Mouse (Mus musculus) ES-Bruce4 (cell line): ENCODE data around the gene AU021092. TPM values are rescaled to one million over a fixed set of nuclear protein-coding genes. Genes with fewer than 3 reads are reported as not detected.
A peak's percentile ranks its signal among the peaks of the same experiment; 100 is the strongest.

Experiments
- H3K27ac ChIP-seq: 2 replicates; pipeline ENCODE4 v1.5.1; 2012; ENCODE audit warnings: low read length, inconsistent platforms; ENCODE audit not compliant: insufficient read depth
- H3K27me3 ChIP-seq: 2 replicates; pipeline ENCODE4 v1.6.1; 2012; ENCODE audit warnings: mild to moderate bottlenecking, low read length, inconsistent platforms; ENCODE audit not compliant: control insufficient read depth, poor library complexity, insufficient read depth, severe bottlenecking
- H3K36me3 ChIP-seq: 2 replicates; pipeline ENCODE4 v1.6.1; 2012; ENCODE audit warnings: inconsistent platforms, mild to moderate bottlenecking, low read length, moderate library complexity; ENCODE audit not compliant: control insufficient read depth, poor library complexity, insufficient read depth, severe bottlenecking
- H3K4me1 ChIP-seq: one replicate; pipeline ENCODE4 v1.8.1; 2011; ENCODE audit warnings: low read length; ENCODE audit not compliant: control insufficient read depth, insufficient read depth
- H3K4me3 ChIP-seq: 2 replicates; pipeline ENCODE4 v1.5.1; 2011; ENCODE audit warnings: low read depth, mild to moderate bottlenecking, low read length
- H3K9ac ChIP-seq: 2 replicates; pipeline ENCODE4 v1.6.1; 2012; ENCODE audit warnings: low read depth, mild to moderate bottlenecking, inconsistent platforms; ENCODE audit not compliant: poor library complexity, severe bottlenecking
- H3K9me3 ChIP-seq: replicated peaks from 2 replicates; pipeline ENCODE4 v1.6.1; 2012; ENCODE audit warnings: mild to moderate bottlenecking, low read length, inconsistent platforms; ENCODE audit not compliant: control insufficient read depth, poor library complexity, insufficient read depth, severe bottlenecking
- CTCF ChIP-seq: IDR thresholded peaks from one replicate; pipeline ENCODE4 v1.8.1; 2011; ENCODE audit warnings: low read depth, low read length
- EP300 ChIP-seq: IDR thresholded peaks from 2 replicates; pipeline ENCODE4 v1.6.1; 2011; ENCODE audit warnings: low read depth, low read length; ENCODE audit not compliant: insufficient read depth
- POLR2A ChIP-seq: IDR thresholded peaks from one replicate; pipeline ENCODE4 v1.8.1; 2011; ENCODE audit warnings: low read length; ENCODE audit not compliant: insufficient read depth
- polyA plus RNA-seq: library from polyadenylated mRNA; stranded (reverse); fragments of >200 nt; gene quantifications from 2 replicates; pipeline ENCODE4 v1.2.4, GENCODE M21; 2011; ENCODE audit warnings: low read depth; ENCODE audit not compliant: missing spikeins, insufficient read depth, insufficient read length

Gene AU021092
- not detected in 2 replicates for polyA plus RNA-seq

DNA sequence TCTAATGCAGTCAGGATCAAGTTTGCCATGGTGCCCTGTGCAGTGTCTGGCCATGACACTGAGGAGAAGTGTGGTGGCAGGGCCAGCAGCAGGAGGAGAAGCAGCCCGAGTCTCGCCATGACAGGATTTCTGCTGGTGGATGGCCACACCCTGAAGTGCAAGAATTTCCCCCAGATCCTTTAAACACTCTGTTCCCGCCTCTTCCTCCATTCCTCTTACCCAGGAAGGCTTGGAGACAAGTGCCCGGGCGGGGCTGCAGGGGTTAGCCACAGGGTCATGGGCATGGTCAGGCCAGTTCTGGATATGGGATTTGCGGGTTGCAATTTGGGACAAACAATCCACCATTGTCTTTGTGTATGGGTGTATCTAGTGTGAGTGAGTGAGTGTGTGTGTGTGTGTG is at the start of gene AU021092:
AU021092 (minus strand) TSS at position 160 of the 400 bp plus-strand sequence.
- Histone ChIP-seq H3K9me3 (peaks cover 3% of the 10 kb centered on the region; the same call in 1 of the 2 replicates), H3K4me1 (no peaks in the 10 kb centered on the region), H3K4me3 (no peak within 1 kb of the TSS), H3K27ac (no peak within 1 kb of the TSS), H3K27me3 (no peaks in the 10 kb centered on the region), H3K36me3 (no peaks in the 10 kb centered on the region), H3K9ac (no peak within 1 kb of the TSS)
- TF ChIP-seq CTCF: no peak
- TF ChIP-seq POLR2A: no peak
- TF ChIP-seq EP300: no peak

DNA sequence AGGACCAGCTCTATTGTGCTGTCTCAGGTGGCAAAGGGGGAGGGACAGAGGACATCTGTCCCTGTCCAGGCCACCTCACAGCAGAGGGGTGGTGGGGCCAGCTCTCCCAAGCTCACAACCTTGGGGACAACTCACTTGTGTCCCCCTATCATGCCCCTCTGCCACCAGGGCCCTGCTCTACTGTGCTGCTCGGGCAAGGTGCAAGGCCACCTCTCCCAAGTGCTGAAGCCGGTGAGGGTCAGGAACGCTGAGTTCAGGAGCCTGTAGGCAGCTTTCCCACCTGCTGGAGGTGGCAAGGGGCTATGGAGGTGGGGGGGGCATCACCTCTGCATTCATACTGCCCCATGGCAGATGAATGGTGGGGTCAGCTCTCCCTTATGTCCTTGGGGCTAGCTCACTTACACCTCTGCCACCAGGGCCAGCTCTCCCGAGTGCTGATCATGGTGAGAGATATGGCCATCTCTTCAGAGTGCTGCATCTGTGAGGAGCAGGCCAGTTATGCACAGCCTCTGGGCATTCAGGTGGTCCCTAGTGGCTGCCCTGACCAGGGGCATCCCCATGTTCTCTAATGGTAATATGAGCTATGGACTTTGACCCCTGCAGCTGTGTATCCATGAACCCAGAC is 49.4 kb upstream of the AU021092 start:
- no peak overlapping the region for H3K4me3 ChIP-seq

DNA sequence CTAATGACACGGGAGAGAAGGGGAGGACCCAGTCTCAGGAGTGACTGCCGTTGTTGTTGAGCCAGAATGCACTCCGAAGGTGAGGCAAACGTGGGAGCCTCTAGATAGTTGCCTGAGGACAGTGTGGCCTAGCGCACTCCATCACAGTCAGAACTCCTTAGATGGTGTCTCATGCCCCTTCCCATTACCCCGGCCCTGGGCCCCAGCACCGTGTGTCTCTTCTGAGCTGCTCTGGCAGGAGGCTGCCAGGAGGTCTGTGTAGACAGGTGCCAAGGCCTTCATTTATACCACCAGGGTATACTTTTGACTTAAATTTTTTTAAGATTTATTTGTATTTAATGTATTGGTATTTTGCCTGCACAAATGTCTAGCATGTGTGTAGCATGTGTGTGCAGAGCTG is 41.8 kb upstream of the AU021092 start:
- H3K36me3 ChIP-seq: no peaks in the 10 kb centered on the region
- H3K4me3 ChIP-seq: no peak overlapping the region
- H3K9ac ChIP-seq: no peak overlapping the region
- H3K4me1 ChIP-seq: no peaks in the 10 kb centered on the region
- no peaks in the 10 kb centered on the region for H3K27me3 ChIP-seq
- no peak for TF ChIP-seq POLR2A
- TF ChIP-seq EP300: no peak
- no peak for TF ChIP-seq CTCF
- H3K27ac ChIP-seq: no peak overlapping the region
- no peaks in the 10 kb centered on the region for H3K9me3 ChIP-seq

More for the DNA sequence above, 49.4 kb upstream of the AU021092 start:
- Histone ChIP-seq H3K27me3 (no peaks in the 10 kb centered on the region), H3K9ac (no peak overlapping the region), H3K9me3 (no peaks in the 10 kb centered on the region), H3K4me1 (no peaks in the 10 kb centered on the region), H3K27ac (no peak overlapping the region), H3K36me3 (no peaks in the 10 kb centered on the region)
- TF ChIP-seq POLR2A (no peak), CTCF (no peak), EP300 (no peak)

DNA sequence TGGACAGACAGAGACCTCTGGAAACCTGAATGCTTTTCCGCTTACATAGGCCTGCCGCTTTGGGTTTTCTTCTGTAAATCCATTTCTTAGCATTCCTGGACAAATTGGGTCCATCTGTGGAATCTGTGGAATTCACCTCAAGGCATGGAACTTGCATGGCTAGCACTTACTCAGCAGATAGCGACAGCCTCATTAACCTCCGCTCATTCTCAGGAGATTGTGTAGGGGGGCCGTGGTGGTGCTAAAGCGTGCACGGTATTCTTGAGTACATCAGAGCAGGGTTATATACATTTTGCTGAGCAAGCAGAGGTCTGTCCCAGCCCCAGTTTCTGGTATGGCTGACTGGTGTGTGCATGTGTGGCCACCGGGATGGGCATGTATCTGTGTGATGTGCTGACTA is 41.1 kb upstream of the AU021092 start:
- Histone ChIP-seq H3K36me3 (no peaks in the 10 kb centered on the region), H3K27me3 (no peaks in the 10 kb centered on the region), H3K9me3 (no peaks in the 10 kb centered on the region), H3K4me1 (no peaks in the 10 kb centered on the region), H3K4me3 (no peak overlapping the region), H3K27ac (no peak overlapping the region), H3K9ac (no peak overlapping the region)
- TF ChIP-seq EP300: no peak
- no peak for TF ChIP-seq POLR2A
- no peak for TF ChIP-seq CTCF

GRCm38 (mm10) chr16:5255779-5256496 is 33.8 kb upstream of the AU021092 start, which contains the start of gene Eef2kmt:
Eef2kmt (minus strand) TSS chr16:5255983.
- Histone ChIP-seq H3K27ac (peak within 1 kb of the TSS; percentile 81), H3K9ac (peak within 1 kb of the TSS; percentile 63), H3K4me3 (peak within 1 kb of the TSS; percentile 83), H3K36me3 (no peaks in the 10 kb centered on the region), H3K27me3 (no peaks in the 10 kb centered on the region), H3K9me3 (no peaks in the 10 kb centered on the region), H3K4me1 (no peaks in the 10 kb centered on the region)
- TF ChIP-seq EP300 (peak; percentile 57), CTCF (peak; percentile 26), POLR2A (peak; percentile 57)

DNA sequence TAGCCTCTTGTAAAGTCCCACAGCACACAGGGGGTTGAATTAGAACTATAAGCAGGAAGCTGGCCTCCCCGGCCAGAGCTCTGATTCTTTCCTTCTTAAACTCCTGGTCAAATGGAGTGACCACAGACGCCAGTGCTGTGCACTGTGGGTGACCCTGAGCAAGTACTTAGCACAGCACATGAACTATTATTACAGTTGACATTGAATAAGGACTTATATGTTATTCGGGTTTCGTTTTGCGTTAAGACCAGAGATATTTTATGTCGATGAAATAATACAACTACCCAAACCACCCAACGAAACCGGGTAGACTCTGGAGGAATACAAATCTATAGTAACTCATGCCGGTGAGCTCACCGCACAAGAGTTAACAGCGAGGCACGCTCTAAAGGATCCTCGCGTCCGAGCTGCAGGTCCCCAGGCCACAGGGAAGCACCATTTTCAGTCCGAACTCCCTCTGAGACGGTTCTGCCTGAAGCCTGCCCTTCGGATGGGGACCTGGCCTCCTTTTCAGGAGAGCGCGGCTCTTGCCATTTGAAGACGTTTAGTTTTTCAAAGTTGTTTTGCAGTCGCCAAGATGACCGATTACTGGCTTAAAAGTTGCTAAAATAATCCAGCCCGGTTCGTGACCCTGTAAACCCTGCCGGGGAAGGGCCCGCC is 33.1 kb upstream of the AU021092 start:
- Histone ChIP-seq H3K27ac (no peak overlapping the region), H3K9ac (peak overlapping the region; percentile 63)

More for the DNA sequence above, 33.1 kb upstream of the AU021092 start:
- Histone ChIP-seq H3K36me3 (no peaks in the 10 kb centered on the region), H3K4me3 (peak overlapping the region; percentile 82), H3K27me3 (no peaks in the 10 kb centered on the region), H3K9me3 (no peaks in the 10 kb centered on the region), H3K4me1 (no peaks in the 10 kb centered on the region)
- no peak for TF ChIP-seq CTCF
- TF ChIP-seq POLR2A: no peak
